Mouse (Mus musculus) ZHBTc4 (cell line): ENCODE data around the gene Abl2.

Experiments used
- DNase-seq: peaks from one replicate; pipeline ENCODE4 v3.0.0-alpha.2; 2011; ENCODE audit warnings: low read depth, low spot score

Gene Abl2

DNA sequence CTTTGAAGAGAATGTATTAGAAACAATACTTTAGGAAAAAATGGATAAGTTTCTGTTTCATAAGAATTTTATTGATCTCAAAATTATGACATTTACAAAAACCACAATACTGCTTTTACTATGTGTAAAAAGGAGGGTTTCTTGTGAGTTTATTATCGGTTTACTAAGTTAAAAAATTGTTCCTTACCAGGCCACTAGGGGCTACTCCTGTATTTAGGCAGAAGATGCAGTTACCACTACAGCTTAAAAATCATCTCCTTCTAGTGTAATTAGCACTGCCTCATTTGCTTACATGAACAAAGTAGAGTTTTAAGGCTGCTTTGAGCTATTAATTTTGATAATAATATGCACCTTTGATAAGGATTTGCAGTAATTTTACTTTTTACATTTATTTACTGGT is 25.6 kb downstream of the Abl2 start:
- DNase-seq = no peak

DNA sequence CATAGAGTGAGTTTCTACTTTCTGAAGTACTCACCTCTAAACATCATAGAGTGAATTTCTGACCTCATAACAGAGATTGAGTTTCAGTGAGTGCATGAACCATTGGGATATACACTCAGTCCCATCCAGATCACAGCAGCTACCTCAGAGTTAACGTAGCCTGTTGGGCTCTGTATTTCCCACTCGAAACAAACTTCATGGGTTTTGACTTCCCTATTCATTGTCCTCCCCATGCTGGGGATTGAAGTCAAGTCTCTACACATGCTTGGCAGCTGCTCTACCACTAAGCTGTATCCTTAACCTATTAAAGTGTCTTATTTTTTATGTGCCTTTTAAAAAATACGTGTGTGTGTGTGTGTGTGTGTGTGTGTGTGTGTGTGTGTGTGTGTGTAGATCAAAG is 26.9 kb downstream of the Abl2 start:
- DNase-seq = no peak

DNA sequence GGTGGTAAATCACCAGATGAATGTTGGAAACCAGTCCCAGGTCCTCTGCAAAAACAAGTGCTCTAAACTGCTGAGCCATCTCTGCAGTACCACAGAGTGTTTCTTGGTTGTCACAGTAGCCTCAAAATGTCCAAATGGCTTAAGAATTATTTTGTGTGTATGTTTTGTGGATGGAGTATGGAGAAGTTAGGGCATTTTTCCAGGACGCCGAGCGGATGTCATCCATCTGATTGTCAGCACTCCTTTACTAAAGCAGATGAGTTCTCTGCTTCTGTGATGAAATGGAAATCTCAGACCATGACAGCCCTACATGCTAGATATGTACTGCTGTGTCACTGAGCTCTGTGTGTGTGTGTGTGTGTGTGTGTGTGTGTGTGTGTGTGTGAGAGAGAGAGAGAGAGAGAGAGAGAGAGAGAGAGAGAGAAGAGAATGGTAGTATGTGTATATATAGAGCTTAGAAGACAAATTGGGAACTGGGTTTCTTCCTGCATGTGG is 31.3 kb downstream of the Abl2 start:
- DNase-seq = no peak

DNA sequence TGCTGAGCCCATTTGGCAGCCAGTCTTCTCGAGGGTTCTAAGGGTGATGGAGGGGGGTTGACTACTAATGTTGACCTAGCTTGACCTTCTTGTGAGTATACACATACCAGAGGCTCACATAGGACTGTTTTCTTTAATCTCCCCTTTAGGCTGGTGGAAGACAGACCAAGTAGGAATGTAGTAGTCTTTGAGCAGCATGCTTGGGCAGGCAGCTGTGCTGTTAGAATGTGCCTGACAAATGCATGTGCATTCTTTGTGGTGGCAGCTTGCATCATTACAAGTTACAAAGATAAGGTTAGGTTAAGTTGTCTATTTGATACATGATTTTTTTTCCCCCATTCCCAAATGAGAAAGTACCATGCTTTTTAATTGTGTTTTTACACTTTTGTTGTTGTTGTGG is 31.8 kb downstream of the Abl2 start:
- no peak for DNase-seq

GRCm38 (mm10) chr1:156593267-156593666 is 34.7 kb downstream of the Abl2 start:
- no peak for DNase-seq

DNA sequence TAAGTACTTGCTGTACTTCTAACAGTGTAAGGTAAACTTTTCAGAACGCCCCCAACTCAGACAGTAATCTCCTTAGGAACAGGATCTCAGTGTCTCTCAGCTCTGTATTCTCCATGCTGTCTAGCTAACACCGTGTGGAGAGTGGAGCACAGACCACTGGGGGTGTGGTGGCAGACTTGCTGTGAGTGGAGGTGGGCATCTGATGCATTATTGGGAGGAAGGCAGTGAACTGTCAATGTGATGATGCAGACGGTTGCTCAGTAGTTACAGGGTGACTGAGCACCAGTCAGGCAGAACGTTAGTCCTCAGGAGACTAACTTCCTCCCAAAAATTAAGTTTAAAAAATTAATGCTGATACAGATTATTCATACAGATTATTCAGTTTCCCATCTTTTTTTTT is 38.5 kb downstream of the Abl2 start:
- DNase-seq = no peak

DNA sequence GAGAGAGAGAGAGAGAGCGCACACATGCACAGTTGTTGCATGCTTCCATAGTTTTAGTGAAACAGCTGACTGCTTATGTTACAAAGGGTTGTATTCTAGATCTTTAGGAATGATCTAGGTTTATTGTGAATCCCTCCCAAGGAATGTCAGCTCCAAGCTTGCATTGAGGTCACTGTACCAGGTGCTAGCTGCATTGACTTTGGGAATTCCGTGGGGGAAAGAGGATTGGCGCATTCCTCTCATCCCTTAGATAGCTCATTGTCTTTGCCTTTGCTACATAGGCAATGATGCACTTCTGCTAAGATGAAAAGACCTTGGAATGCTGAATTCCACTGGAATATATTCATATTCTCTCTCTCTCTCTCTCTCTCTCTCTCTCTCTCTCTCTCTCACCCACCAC is 44.0 kb downstream of the Abl2 start:
- peak; percentile 66 for DNase-seq

GRCm38 (mm10) chr1:156605094-156605866 is 46.7 kb downstream of the Abl2 start:
- no peak for DNase-seq

DNA sequence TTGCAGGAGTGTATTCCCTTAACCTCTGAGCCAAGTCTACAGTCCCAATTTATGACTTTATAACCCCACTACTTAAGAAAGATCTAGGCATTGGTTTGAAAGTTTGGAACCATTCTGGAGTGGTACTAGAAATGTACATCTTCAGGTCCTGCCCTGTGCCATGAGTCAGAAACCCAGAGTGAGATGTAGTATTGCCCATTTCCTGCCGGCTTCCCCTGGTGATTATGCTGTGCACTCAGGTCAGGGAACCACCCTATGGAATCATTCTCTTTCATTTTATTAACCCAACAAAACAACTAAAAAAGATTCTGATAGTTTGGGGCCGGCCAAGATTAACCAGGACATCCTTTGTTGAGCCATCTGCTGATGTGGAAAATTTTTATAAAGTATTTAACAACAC is 47.4 kb downstream of the Abl2 start:
- DNase-seq = no peak

- DNase-seq = no peak
Observed at GRCm38 (mm10) chr1:156608496-156608895, 49.9 kb downstream of the Abl2 start.

DNA sequence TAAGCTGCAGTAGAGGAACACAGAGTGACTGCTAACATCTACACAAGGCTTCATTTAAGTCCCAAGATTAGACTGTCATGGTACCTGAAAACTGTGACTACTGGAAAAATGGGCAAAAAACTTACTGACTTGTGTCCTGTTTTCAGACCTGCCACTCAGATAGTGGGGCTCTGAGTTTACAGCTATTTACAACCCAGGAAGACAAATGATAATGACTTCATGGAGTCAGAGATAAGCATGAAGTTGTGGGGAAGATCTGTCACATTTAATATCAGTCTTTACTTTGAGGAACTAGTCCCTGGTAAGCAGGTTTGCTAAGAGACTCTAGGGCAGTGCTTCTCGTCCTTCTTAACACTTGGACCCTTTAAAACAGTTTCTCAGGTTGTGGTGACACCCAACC is 51.7 kb downstream of the Abl2 start:
- no peak for DNase-seq

GRCm38 (mm10) chr1:156613855-156614530 is 55.4 kb downstream of the Abl2 start:
- DNase-seq = peak; percentile 45

- DNase-seq = no peak
Observed at GRCm38 (mm10) chr1:156614710-156615109, 56.1 kb downstream of the Abl2 start.

GRCm38 (mm10) chr1:156615381-156616133 is 57.0 kb downstream of the Abl2 start:
- peak; percentile 88 for DNase-seq

DNA sequence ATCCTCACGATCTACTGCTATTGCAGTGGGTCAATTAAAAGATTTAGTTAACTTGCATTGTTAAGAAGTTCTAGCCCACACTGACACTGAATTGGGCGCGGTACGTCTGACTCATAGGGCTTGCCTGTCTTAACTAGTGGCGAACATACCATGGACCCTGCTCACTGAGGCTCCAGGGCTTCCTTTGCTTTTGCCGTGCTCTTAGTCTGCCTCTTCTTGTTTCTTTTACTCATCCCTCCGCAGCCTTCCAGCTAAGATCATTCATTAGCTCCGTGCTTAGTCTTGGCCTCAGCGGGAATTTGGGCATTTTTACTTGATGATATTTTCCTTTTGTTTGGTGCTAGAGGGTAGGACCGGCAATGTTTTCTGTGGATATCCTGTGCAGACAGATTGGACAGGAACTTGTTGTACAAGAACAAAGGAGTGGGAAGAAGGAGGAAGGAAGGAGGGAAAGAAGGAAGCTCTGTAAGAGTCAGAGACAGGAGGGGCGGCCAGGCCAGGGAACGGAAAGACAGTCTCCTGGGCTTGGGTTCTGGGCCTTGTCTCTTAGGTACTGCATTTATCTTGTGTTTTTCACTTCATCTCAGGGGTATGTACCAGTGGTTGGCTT is 58.5 kb downstream of the Abl2 start:
- no peak for DNase-seq

DNA sequence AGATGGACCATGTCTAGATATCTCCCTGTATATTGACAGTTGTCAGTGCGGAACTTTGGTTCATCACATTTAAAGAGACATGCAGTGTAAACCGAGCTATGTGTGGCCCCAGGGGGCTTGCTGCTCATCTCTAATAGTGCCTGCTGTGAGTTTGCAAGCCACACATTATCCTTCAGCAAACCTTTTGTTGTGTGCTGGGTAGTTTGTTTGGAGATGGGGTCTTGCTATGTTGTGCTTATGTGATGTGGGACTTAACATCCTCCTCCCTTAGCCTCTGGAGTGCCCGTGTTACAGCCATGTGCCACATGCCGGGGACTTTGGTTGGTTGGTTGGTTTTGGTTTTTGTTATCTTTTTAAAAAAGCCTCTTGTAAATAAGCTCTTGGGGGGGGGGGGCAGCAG is 59.2 kb downstream of the Abl2 start:
- DNase-seq = no peak

GRCm38 (mm10) chr1:156620292-156620909 is 61.8 kb downstream of the Abl2 start:
- DNase-seq = no peak

DNA sequence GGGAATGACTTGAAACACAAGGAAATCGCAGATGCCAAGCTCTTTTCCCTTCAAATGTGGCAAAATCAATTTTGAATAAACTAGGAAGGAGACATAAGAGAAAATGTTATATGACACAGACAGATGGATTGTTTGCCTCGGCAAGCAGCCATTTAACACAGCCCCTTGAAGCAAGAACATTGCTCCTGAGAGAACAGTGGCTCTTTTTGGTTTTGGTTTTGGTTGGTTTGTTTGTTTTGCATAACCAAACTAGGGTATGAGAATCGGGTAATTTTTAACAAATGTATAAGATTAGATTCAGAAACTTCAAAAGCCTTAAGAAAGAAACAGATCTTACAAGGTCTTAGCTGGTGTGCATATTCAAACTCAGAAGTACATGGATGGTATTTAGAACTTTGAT is 62.4 kb downstream of the Abl2 start:
- no peak for DNase-seq

DNA sequence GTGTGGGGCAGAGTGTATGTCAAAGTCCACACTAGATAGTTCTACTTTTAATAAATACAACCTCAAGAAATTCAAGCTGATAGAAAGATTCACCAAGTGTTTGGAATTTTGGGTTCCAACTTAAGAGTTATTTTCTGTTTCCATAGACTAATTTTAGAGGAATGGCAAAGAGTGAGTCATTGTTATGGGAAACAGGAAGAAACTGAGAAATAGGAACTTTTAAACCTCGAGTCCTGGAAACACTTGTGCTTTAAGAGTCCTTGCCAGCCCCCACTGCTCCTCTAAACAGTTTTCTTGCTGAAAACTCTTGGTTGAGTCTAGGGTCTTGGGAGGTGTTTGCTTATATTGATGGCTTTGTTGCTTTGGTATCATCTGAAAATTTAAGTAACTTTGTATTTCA is 65.6 kb downstream of the Abl2 start:
- DNase-seq = no peak

- peak; percentile 87 for DNase-seq
Observed at GRCm38 (mm10) chr1:156626729-156627128, 68.1 kb downstream of the Abl2 start.

DNA sequence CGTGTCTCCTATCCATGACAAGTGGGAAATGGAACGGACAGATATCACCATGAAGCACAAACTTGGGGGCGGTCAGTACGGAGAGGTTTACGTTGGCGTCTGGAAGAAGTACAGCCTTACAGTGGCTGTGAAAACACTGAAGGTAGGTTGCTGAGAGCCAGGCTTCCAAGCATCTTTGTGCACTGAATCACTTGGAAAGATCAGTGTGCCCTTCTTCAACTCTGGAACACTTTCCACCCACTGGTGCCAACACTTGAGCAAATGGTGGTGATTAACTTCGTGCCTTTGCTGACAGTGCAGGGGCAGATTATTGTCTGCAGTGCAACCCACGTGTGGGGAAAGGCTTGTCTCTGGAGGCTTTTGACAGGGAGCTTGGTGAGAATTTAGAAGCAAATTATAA is 71.4 kb downstream of the Abl2 start:
- no peak for DNase-seq

GRCm38 (mm10) chr1:156630965-156631364 is 72.4 kb downstream of the Abl2 start:
- DNase-seq = peak; percentile 77
